Mouse (Mus musculus): Measurements from ENCODE around the gene Ndufa1.
"Not testable (repeated sequence)": the region's sequence is repeated elsewhere in the genome, so short reads cannot be mapped to it uniquely, and the experiment has no call there.

DNA sequence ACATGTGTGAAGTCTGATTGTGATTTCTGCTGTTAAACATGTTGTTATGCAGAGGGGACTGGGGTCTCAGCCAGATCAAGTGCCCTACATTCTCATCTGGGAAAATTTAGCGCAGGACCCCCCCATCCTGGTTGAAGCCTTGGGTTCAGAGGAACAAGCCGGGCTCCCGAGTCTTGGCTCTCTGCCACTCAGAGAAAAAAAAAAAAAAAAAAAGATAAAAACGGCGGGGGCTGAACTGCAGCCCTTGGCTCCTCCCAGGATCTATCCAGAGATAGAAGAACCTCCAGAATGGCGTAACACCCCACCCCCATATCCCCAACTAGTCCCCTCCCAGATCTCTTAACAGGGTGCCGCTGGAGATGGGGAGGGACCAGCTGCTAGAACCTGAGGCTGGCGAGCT lies 6.6 kb downstream of the Ndufa1 start:
- not testable (repeated sequence) for TF ChIP-seq CTCF, EP300 (IDR thresholded peaks at IDR 0.05; ENCODE audit: low read depth)
